Mouse (Mus musculus): ENCODE data around the gene Ky.

Gene Ky

GRCm38 (mm10) chr9:102502015-102502633 is 3.4 kb upstream of the Ky start:
- DNase-seq (ENCODE audit: low spot score in 2 of 2): no peak

GRCm38 (mm10) chr9:102504716-102505378 is 703 bp upstream of the Ky start:
- no peak for DNase-seq (ENCODE audit: low spot score in 2 of 2)

GRCm38 (mm10) chr9:102508315-102508714 is 2.8 kb downstream of the Ky start:
- no peak for DNase-seq (ENCODE audit: low spot score in 2 of 2)

- no peak for DNase-seq (ENCODE audit: low spot score in 2 of 2)
These were observed 5.9 kb downstream of the Ky start for GRCm38 (mm10) chr9:102511423-102511822.

- DNase-seq (ENCODE audit: low spot score in 2 of 2): no peak
These were observed 8.0 kb downstream of the Ky start for GRCm38 (mm10) chr9:102513578-102513977.

GRCm38 (mm10) chr9:102518443-102518842 is 12.9 kb downstream of the Ky start:
- DNase-seq (ENCODE audit: low spot score in 2 of 2): no peak

- DNase-seq (ENCODE audit: low spot score in 2 of 2): no peak
These were observed 15.8 kb downstream of the Ky start for GRCm38 (mm10) chr9:102521396-102521795.

GRCm38 (mm10) chr9:102528106-102528505 is 22.6 kb downstream of the Ky start:
- no peak for DNase-seq (ENCODE audit: low spot score in 2 of 2)

- no peak for DNase-seq (ENCODE audit: low spot score in 2 of 2)
These were observed 23.0 kb downstream of the Ky start for GRCm38 (mm10) chr9:102528561-102528960.

- DNase-seq (ENCODE audit: low spot score in 2 of 2): no peak
These were observed 23.5 kb downstream of the Ky start for GRCm38 (mm10) chr9:102529008-102529407.

GRCm38 (mm10) chr9:102531051-102531892 is 25.7 kb downstream of the Ky start:
- no peak for DNase-seq (ENCODE audit: low spot score in 2 of 2)

GRCm38 (mm10) chr9:102536968-102537367 is 31.4 kb downstream of the Ky start:
- DNase-seq (ENCODE audit: low spot score in 2 of 2): no peak

GRCm38 (mm10) chr9:102539699-102540098 is 34.1 kb downstream of the Ky start:
- DNase-seq (ENCODE audit: low spot score in 2 of 2): peak; percentile 48 to 59

GRCm38 (mm10) chr9:102541666-102542065 is 36.1 kb downstream of the Ky start:
- DNase-seq (ENCODE audit: low spot score in 2 of 2): no peak

- no peak for DNase-seq (ENCODE audit: low spot score in 2 of 2)
These were observed 37.0 kb downstream of the Ky start for GRCm38 (mm10) chr9:102542540-102542939.

GRCm38 (mm10) chr9:102543761-102544115 is 38.2 kb downstream of the Ky start:
- no peak for DNase-seq (ENCODE audit: low spot score in 2 of 2)

GRCm38 (mm10) chr9:102544116-102544772 is 38.7 kb downstream of the Ky start:
- no peak for DNase-seq (ENCODE audit: low spot score in 2 of 2)

- DNase-seq (ENCODE audit: low spot score in 2 of 2): peak; percentile 46 to 83
These were observed 39.3 kb downstream of the Ky start for GRCm38 (mm10) chr9:102544773-102545366.

GRCm38 (mm10) chr9:102545406-102546255 is 40.1 kb downstream of the Ky start:
- no peak for DNase-seq (ENCODE audit: low spot score in 2 of 2)

GRCm38 (mm10) chr9:102546256-102547027 is 40.9 kb downstream of the Ky start:
- DNase-seq (ENCODE audit: low spot score in 2 of 2): no peak
